Mouse (Mus musculus) ovary, postnatal 10 days (tissue): ENCODE measurements around the gene Fndc5.

Experiments used
- DNase-seq: peaks from one replicate; pipeline ENCODE4 v3.0.0; 2022; ENCODE audit warnings: low spot score

Gene Fndc5

GRCm38 (mm10) chr4:129136579-129137391 lies at the start of gene Fndc5:
Gene Fndc5 (plus strand): TSS chr4:129136999.
- DNase-seq = no peak

DNA sequence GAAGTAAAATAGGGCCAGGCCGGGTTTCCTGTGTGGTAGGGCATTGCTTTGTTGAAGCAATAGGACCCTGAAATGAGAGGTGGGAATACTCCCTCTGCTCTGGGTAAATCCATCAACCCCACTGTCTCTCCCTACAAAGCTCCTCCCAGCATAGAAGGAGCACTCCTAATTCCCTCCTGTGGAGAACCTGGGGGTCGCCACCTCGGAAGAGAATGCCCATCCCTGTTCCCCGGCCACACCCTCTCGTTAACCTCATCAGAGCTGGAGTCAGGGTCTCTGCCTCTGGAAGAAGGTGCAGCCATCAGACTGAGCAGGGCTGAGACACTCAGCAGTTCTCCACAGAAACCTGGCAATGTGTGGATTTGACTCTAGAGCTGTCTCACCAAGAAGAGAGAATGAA lies 48.9 kb upstream of the Fndc5 start:
- DNase-seq = no peak

- no peak for DNase-seq
These were observed 41.5 kb upstream of the Fndc5 start for GRCm38 (mm10) chr4:129095276-129095675.

GRCm38 (mm10) chr4:129097006-129097405 lies 39.8 kb upstream of the Fndc5 start:
- DNase-seq = no peak

DNA sequence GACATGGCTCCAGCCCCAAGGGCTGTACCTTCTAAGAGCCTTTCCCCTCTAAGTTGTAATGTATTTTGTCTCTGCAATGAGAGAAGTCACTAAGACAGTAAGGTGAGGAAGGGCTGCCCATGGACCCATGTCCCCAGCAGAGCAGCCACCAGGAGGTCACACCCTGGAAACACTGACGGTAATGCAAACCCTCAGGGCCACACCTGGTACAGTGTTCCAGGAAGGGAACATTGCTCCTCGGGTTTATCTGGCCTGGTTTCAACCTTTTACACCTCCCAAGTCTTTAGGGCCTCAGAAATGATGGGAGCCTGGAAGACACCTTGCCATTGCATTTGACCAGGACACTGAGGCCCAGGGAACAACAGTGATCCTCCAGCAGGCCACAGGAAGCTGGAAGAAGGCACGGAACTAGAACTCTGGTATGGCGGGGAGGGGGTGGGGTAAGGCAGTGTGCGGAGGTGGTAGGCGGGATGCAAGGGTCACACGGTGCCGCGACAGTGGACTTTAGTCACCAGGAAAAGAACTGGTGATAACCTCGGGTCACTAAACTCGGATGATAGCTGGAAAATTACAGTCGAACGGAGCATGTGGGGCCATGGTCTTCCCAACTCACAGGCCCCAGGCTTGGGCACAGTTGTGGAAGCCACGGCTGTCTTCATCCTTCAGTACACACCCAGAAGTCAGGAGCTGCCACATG lies 34.5 kb upstream of the Fndc5 start:
- DNase-seq = no peak

DNA sequence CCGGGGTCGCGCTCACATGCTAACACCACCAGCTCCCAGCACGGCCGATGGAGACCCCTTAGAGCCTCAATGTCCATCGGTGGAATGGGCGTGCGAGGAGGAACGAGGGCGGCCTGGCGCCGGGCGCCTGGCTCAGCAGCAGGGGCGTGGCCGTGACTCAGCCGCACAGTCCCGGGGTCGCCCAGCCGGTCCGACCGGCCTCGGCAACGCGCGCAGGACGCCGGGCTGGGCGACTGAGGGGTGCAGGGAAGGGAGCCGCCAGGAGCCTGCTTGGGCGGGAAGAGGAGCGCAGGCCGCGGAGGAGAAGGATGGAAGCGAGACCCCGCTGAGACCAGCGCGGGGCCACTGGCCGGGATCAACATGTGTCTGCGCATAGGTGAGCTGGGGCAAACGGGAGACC lies 31.4 kb upstream of the Fndc5 start, which contains the start of gene Tmem54:
Gene Tmem54, plus strand, starts transcription at position 193 of the 400 bp plus-strand sequence.
- DNase-seq = no peak

DNA sequence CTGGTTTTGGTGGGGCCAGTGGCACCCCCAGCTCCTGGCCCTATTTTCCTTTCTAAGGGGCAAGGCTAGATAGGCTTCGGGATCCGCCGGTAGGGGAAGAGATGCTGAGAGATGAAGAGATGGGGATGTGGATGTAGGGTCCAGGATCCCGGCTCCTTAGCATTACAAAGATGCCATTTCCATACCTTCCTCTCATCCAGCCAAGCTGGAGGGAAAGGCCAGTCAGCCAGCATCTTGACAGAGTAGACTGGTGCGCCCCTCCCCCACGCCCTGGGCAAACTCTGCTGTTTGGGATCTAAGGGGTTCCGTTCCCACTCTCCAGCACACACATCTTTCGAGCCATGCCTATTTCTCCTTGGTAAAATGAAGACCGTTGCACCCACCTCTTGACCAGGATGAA lies 30.7 kb upstream of the Fndc5 start:
- no peak for DNase-seq

DNA sequence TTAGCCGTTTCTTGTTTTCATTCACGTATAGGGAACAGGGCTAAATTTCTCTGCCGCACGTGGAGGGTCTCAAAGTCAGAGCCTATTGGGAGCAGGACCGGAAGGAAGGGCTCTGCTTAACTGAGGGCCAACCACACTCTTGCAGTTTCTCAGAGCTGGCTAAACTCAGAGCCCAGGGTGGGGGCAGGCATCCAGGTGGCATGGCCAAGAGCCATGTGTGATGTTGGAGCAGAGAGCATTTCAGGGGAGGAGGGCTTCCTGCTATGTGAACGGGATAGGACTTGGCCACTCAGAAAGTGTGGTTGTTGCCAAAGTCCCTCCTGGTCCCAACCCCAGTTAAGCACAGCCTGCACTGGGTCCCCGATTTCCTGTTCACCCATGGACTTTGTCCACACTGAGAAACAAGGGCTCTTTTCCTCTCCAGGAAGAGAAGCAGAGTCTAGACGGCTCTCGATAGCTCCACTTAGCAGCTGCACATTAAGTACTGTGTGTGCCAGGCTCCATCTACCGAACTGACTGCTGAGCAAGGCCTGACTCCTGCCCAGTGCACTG lies 29.4 kb upstream of the Fndc5 start:
- DNase-seq = no peak

GRCm38 (mm10) chr4:129108624-129109023 lies 28.2 kb upstream of the Fndc5 start:
- no peak for DNase-seq

DNA sequence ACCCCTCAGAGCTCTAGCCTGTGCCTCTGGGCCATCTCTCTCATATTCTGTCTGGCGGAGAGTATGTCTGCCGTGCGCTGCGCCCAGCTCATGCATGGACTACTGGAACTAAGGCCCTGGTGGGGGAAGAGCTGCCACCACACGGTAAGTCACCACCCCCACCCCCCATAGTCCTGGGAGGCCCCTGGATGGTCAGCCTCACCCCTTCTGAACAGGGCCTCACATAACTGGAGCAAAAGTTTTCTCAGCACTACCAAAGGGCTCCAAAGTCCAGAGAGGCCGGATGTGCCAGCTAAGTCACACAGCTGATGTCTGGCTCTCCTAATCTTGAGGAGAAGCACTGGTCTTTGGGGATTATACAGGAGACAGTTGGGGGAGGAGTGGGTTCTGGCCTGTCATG lies 26.0 kb upstream of the Fndc5 start:
- no peak for DNase-seq

DNA sequence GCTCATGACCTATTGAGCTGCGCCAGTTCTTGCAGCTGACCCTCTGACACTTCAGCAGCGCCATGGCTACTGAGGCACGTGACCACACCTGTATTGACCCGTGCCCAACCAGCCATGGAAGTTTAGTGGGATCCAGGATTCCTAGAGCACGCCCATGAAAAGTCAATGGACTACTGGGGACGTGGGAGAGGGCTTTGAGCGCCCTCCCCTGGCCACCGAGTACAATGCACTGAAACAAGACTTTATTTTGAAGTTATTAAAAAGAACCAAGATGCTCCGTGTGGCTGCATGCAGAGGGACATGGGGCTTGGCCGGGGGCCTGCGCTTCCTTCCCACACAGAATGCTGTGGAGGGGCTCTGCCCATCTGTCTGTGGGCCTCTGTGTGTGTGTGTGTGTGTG lies 25.4 kb upstream of the Fndc5 start:
- DNase-seq = no peak

GRCm38 (mm10) chr4:129112231-129112630 lies 24.6 kb upstream of the Fndc5 start:
- no peak for DNase-seq

DNA sequence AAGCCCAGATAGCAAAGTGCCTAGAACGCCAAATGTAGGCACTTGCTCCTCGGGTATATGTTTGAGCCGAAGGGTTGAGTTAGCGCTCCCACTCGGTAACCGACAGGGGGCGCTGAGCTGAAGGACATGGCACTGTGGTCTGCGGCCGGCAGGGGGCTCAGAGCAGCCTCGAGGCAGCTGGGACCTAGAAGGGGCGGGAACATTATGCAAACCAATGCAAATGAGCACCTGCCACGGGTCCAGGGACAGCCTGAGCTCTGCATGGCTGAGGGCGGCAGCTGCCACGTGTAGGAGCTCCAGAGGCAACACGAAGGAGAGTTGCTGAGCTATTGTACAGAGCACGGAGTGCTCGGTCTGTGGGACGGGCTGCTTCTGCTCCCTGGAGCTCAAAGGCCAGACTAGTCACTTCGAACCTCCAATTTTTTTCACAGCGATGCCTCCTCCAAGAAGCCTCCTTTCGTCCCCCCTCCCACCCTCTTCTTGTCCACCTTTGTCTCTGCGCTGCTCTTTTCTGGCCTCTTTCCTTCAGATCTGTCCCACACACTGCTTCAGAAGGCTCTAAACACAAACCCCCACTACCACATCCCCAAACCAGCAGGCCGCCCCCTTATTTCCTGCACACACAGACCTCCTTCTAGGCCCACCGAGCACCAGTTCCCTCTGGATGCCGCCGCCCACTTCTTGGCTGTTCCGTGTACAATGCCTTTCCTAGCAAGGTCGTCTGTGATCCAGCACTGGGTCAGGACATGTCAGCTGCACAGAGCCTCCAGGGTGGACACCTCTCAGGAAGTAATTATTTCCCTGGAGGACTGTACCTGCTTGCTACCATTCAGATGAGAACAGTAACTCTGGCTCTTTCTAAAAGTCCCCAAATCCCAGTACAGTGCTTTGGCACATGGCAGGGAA lies 23.5 kb upstream of the Fndc5 start:
- no peak for DNase-seq

GRCm38 (mm10) chr4:129116703-129117102 lies 20.1 kb upstream of the Fndc5 start:
- no peak for DNase-seq

DNA sequence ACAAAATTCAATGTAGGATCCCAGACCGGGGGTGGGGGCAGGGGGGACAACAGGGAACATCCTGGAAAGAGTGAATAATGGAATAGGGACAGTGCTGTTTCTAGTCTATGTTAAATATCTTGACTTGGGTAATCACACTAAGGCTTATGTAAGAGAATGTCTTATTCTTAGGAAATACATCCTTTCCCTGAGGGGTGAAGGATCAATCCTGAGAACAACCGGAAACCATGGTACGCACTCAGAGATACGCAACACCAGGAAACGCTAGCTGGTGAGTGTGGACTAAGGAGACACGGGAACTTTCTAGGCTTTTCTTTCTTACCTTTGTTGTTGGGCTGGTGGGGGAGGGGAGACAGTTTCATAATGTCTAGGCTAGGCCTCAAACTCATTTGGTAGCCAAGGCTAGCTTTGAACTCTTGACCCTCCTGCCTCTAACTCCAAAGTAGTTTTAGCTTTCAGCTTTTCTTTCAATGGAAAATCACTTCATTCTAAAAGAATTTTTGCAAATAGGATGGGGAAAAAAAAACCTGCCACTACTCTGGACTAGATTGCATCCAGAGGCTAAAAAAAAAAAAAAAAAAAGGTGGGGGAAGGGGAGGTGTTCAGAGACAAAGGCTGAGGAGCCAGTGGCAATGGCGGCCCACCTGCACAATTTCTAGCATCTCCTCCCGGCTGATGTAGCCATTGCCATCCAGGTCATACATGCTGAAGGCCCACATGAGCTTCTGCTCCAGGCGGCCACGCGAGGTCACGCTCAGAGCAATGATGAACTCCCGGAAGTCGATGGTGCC lies 18.9 kb upstream of the Fndc5 start:
- no peak for DNase-seq

- DNase-seq = no peak
These were observed 17.1 kb upstream of the Fndc5 start for GRCm38 (mm10) chr4:129119708-129120107.

DNA sequence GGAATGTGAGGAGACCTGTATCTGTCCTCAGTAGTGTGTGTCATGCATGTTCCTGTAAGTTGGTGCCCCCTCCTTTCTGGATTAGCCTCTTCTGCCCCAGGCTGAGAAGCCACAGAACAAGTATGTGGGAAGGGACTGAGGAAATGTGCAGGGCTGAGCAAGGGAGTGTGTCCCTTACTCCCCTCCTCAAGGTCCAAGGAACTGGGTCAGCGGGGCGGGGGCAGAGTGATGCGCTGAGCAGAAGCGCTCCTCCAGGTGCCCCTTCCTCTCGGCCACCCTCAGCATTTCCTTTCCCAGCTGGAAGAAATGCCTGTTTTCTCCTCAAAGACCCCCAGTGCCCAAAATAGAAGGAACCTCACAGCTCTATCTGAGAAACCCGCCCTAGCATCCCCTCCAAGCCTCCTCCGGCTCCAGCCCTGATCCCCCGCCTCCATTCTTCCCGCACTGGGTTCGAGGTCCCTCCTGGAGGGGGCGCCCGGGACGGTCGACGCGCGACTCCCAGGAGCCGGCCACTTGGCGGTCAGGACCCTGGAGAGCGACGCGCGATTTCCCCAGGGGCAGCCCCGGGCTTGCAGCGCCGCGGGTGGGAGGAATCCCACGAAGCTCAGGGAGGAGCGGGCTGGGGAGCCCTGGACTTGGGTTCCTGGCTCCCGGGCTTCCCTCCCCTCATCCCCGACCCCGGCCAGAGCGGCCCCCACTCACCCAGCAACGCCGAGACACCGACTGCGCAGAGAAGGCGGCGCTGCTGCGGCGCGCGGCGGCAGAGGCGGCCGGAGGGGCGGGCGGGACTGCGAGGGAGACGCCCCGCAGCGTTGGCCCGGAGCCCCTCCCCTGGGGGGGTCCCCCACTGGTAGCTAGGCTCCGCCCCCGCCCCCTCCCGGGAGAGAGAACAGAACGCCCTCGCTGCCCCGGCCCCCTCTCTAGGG lies 16.0 kb upstream of the Fndc5 start:
- DNase-seq = no peak

GRCm38 (mm10) chr4:129121569-129122086 lies 15.2 kb upstream of the Fndc5 start, which contains the start of gene Hpca:
Gene Hpca (minus strand): TSS chr4:129122036.
- no peak for DNase-seq

- DNase-seq = no peak
These were observed 14.7 kb upstream of the Fndc5 start for GRCm38 (mm10) chr4:129122107-129122506.

DNA sequence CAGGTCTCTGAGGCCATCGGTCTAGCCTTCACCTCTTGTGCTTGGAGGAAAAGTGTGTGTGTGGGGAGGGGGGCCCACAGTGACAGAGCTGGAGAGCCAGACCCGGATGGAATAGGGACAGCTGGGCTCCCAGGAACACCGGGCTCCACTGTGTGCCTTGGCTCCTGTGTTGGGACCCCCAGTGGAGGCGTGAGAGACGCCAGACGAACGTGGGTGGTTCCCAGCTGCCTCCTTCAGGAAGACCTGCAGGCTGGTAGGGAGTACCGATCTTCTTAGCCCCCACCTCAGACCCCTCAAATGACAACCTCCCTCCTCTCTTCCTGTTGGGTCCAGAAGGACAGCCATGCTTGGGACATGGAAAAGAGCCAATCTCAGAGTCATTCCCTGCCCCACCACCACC lies 14.1 kb upstream of the Fndc5 start:
- no peak for DNase-seq
